Mouse (Mus musculus): ENCODE results near the gene Olfr910. TPM values are rescaled to one million over a fixed set of nuclear protein-coding genes. Genes with fewer than 3 reads are reported as not detected.

Olfr910 gene
- not detected in 2 replicates for polyA plus RNA-seq (2015; fragmentation: Nextera tagmentation; extraction: Ambion mirVana)

- no peaks in the 10 kb centered on the region for H3K27me3 ChIP-seq (replicated peaks)
- H3K4me1 ChIP-seq: no peaks in the 10 kb centered on the region
- no peaks in the 10 kb centered on the region for H3K36me3 ChIP-seq
- H3K27ac ChIP-seq: no peak within 1 kb of the TSS
- no peak within 1 kb of the TSS for H3K4me3 ChIP-seq (replicated peaks)
- no peaks in the 10 kb centered on the region for H3K9me3 ChIP-seq
- ATAC-seq (ENCODE audit: insufficient read depth, low FRiP score, low read depth): no peak
- WGBS: 85% methylated on average over 2 of the region's 2 CpGs
- H3K4me2 ChIP-seq: no peak within 1 kb of the TSS
- no peak within 1 kb of the TSS for H3K9ac ChIP-seq
These were observed at the start of gene Olfr910 for GRCm38 (mm10) chr9:38537549-38537948. Gene Olfr910, plus strand, starts transcription at chr9:38537849.

- WGBS: 78% methylated on average over 2 of the region's 2 CpGs
- no peaks in the 10 kb centered on the region for H3K36me3 ChIP-seq
- H3K4me3 ChIP-seq (replicated peaks): no peak within 1 kb of the TSS
- no peaks in the 10 kb centered on the region for H3K27me3 ChIP-seq (replicated peaks)
- H3K9me3 ChIP-seq: no peaks in the 10 kb centered on the region
- no peak within 1 kb of the TSS for H3K9ac ChIP-seq
- no peak within 1 kb of the TSS for H3K4me2 ChIP-seq
- no peak for ATAC-seq (ENCODE audit: insufficient read depth, low FRiP score, low read depth)
- no peak within 1 kb of the TSS for H3K27ac ChIP-seq
- H3K4me1 ChIP-seq: no peaks in the 10 kb centered on the region
These were observed 42.1 kb upstream of the Olfr910 start, which contains the start of gene Olfr907 for GRCm38 (mm10) chr9:38495501-38495900. Gene Olfr907, plus strand, starts transcription at chr9:38495801.

- H3K36me3 ChIP-seq: no peaks in the 10 kb centered on the region
- H3K9me3 ChIP-seq: no peaks in the 10 kb centered on the region
- H3K4me2 ChIP-seq: no peak overlapping the region
- no peak overlapping the region for H3K4me3 ChIP-seq (replicated peaks)
- H3K4me1 ChIP-seq: no peaks in the 10 kb centered on the region
- H3K27ac ChIP-seq: no peak overlapping the region
- H3K27me3 ChIP-seq (replicated peaks): no peaks in the 10 kb centered on the region
- no peak for ATAC-seq (ENCODE audit: insufficient read depth, low FRiP score, low read depth)
- 66% methylated on average over 2 of the region's 2 CpGs for WGBS
- no peak overlapping the region for H3K9ac ChIP-seq
These were observed 25.3 kb upstream of the Olfr910 start for GRCm38 (mm10) chr9:38512353-38512752.

- no peak within 1 kb of the TSS for H3K4me3 ChIP-seq (replicated peaks)
- no peaks in the 10 kb centered on the region for H3K27me3 ChIP-seq (replicated peaks)
- ATAC-seq (ENCODE audit: insufficient read depth, low FRiP score, low read depth): no peak
- no peak within 1 kb of the TSS for H3K4me2 ChIP-seq
- H3K4me1 ChIP-seq: no peaks in the 10 kb centered on the region
- WGBS: 73% methylated on average over 1 of the region's 1 CpGs
- H3K9me3 ChIP-seq: no peaks in the 10 kb centered on the region
- H3K9ac ChIP-seq: no peak within 1 kb of the TSS
- no peak within 1 kb of the TSS for H3K27ac ChIP-seq
- H3K36me3 ChIP-seq: no peaks in the 10 kb centered on the region
These were observed 16.4 kb upstream of the Olfr910 start, which contains the start of gene Olfr911-ps1 for GRCm38 (mm10) chr9:38521280-38521679. Gene Olfr911-ps1, plus strand, starts transcription at chr9:38521580.

- Histone ChIP-seq H3K36me3 (no peaks in the 10 kb centered on the region), H3K4me1 (no peaks in the 10 kb centered on the region), H3K27me3 (replicated peaks) (no peaks in the 10 kb centered on the region), H3K4me2 (no peak within 1 kb of the TSS), H3K9me3 (no peaks in the 10 kb centered on the region), H3K4me3 (replicated peaks) (no peak within 1 kb of the TSS), H3K27ac (no peak within 1 kb of the TSS), H3K9ac (no peak within 1 kb of the TSS)
- ATAC-seq (ENCODE audit: insufficient read depth, low FRiP score, low read depth): no peak
- WGBS: 59% methylated on average over 1 of the region's 1 CpGs
These were observed 42.2 kb downstream of the Olfr910 start, which contains the start of gene Olfr912 for GRCm38 (mm10) chr9:38579878-38580277. Gene Olfr912, plus strand, starts transcription at chr9:38580178.

Other genes with a start within 250 kb of the Olfr910 start
- gene Olfr896-ps1, start 246.7 kb upstream of the Olfr910 start, polyA plus RNA-seq (2015; fragmentation: Nextera tagmentation; extraction: Ambion mirVana): not detected in 2 replicates
- not detected in 2 replicates for gene Olfr25, start 208.8 kb upstream of the Olfr910 start, polyA plus RNA-seq (2015; fragmentation: Nextera tagmentation; extraction: Ambion mirVana)
- not detected in 2 replicates for gene Olfr898, start 189.4 kb upstream of the Olfr910 start, polyA plus RNA-seq (2015; fragmentation: Nextera tagmentation; extraction: Ambion mirVana)
- gene Olfr250, start 171.0 kb upstream of the Olfr910 start, polyA plus RNA-seq (2015; fragmentation: Nextera tagmentation; extraction: Ambion mirVana): not detected in 2 replicates
- not detected in 2 replicates for gene Olfr251, start 160.8 kb upstream of the Olfr910 start, polyA plus RNA-seq (2015; fragmentation: Nextera tagmentation; extraction: Ambion mirVana)
- not detected in 2 replicates for gene Olfr147, start 136.2 kb upstream of the Olfr910 start, polyA plus RNA-seq (2015; fragmentation: Nextera tagmentation; extraction: Ambion mirVana)
- gene Olfr901, start 108.4 kb upstream of the Olfr910 start, polyA plus RNA-seq (2015; fragmentation: Nextera tagmentation; extraction: Ambion mirVana): not detected in 2 replicates
- gene Olfr902, start 90.2 kb upstream of the Olfr910 start, polyA plus RNA-seq (2015; fragmentation: Nextera tagmentation; extraction: Ambion mirVana): not detected in 2 replicates
- gene Olfr904, start 74.7 kb upstream of the Olfr910 start, polyA plus RNA-seq (2015; fragmentation: Nextera tagmentation; extraction: Ambion mirVana): not detected in 2 replicates
- gene Olfr905, start 66.7 kb upstream of the Olfr910 start, polyA plus RNA-seq (2015; fragmentation: Nextera tagmentation; extraction: Ambion mirVana): not detected in 2 replicates
- gene Olfr906, start 50.8 kb upstream of the Olfr910 start, polyA plus RNA-seq (2015; fragmentation: Nextera tagmentation; extraction: Ambion mirVana): not detected in 2 replicates
- not detected in 2 replicates for gene Olfr907, start 42.0 kb upstream of the Olfr910 start, polyA plus RNA-seq (2015; fragmentation: Nextera tagmentation; extraction: Ambion mirVana)
- not detected in 2 replicates for gene Olfr911-ps1, start 16.3 kb upstream of the Olfr910 start, polyA plus RNA-seq (2015; fragmentation: Nextera tagmentation; extraction: Ambion mirVana)
- gene Olfr912, start 42.3 kb downstream of the Olfr910 start, polyA plus RNA-seq (2015; fragmentation: Nextera tagmentation; extraction: Ambion mirVana): not detected in 2 replicates
- not detected in 2 replicates for gene Olfr913, start 54.9 kb downstream of the Olfr910 start, polyA plus RNA-seq (2015; fragmentation: Nextera tagmentation; extraction: Ambion mirVana)
- gene Olfr914, start 67.3 kb downstream of the Olfr910 start, polyA plus RNA-seq (2015; fragmentation: Nextera tagmentation; extraction: Ambion mirVana): not detected in 2 replicates
- not detected in 2 replicates for gene Olfr916, start 122.0 kb downstream of the Olfr910 start, polyA plus RNA-seq (2015; fragmentation: Nextera tagmentation; extraction: Ambion mirVana)
- gene Olfr917, start 128.0 kb downstream of the Olfr910 start, polyA plus RNA-seq (2015; fragmentation: Nextera tagmentation; extraction: Ambion mirVana): not detected in 2 replicates
- not detected in 2 replicates for gene Olfr918, start 136.8 kb downstream of the Olfr910 start, polyA plus RNA-seq (2015; fragmentation: Nextera tagmentation; extraction: Ambion mirVana)
- gene Olfr919, start 165.8 kb downstream of the Olfr910 start, polyA plus RNA-seq (2015; fragmentation: Nextera tagmentation; extraction: Ambion mirVana): not detected in 2 replicates
- gene Vwa5a, start 180.4 kb downstream of the Olfr910 start, polyA plus RNA-seq (2015; fragmentation: Nextera tagmentation; extraction: Ambion mirVana): 21.5 and 21.9 TPM in 2 replicates
- gene Olfr920, start 214.4 kb downstream of the Olfr910 start, polyA plus RNA-seq (2015; fragmentation: Nextera tagmentation; extraction: Ambion mirVana): 0.04 and 0.08 TPM in 2 replicates
- gene Olfr921, start 235.2 kb downstream of the Olfr910 start, polyA plus RNA-seq (2015; fragmentation: Nextera tagmentation; extraction: Ambion mirVana): not detected in 2 replicates

Data from stomach, embryonic 15.5 days (tissue).